Mouse (Mus musculus) right cerebral cortex, postnatal 36 days (tissue): ENCODE data around the gene Ppp1r12b.
"Not testable (repeated sequence)": the region's sequence is repeated elsewhere in the genome, so short reads cannot be mapped to it uniquely, and the experiment has no call there.

Experiments
- DNase-seq, 2 experiments: peaks; one replicate each; pipeline ENCODE4 v3.0.0; 2022; ENCODE audit warnings: low spot score in 2 of 2, mixed read lengths in 1 of 2

Gene Ppp1r12b

DNA sequence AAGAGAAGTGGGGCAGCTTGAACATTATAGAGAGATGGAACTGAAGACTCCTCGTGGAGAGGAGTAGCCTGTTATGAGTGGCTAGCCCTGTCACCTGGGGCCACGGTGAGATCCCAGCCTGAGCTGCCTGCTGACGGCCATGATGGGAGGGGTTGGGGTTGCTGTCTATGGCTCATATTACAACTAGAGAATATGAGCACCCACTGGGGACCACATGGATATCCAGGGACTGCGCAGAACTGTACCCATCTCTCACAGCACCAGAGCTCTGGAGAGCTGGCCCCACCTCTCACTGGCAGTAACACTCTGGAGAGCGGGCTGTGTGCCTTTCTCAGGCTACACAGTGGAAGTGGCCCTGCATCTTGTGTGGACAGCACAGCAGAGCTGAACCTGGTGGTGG is 104.5 kb downstream of the Ppp1r12b start:
- no peak for DNase-seq

DNA sequence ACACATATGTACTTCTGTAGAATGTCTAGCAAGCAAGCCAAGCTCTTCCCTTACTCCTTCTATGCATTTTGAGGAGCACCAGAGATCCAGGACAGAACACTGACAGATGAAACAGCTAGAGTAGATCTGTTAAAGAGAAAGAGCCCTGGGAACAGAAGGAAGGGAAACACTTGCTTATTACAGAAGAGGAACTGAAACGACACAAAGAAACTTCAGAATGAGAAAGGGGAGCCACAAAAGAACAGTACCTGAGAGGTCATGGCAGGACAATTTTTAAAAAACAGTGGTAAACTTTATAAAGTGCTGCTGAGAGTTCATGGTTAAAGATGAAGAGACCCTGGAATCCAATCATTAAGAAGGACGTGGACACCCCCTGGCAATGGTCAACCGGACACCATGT is 105.4 kb downstream of the Ppp1r12b start:
- DNase-seq = no peak

DNA sequence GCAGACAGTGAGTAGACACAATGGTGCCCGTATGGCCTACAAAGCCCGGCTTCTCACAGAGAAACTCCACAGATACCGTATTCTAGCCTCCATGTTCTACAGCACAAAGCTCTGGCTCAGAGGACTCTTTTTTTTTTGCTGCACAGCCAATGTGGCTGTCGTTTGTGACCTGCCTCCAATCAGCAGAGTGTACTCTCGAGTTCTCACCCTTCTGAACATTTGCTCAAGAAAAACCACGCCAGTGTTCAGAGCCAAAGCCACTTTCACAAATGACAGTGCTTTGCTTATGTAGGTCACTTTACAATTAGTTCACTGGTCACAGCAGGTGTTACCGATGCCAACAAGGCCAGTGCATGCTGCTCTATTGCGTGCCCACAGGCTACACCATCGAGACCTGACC is 107.9 kb downstream of the Ppp1r12b start:
- DNase-seq = no peak

DNA sequence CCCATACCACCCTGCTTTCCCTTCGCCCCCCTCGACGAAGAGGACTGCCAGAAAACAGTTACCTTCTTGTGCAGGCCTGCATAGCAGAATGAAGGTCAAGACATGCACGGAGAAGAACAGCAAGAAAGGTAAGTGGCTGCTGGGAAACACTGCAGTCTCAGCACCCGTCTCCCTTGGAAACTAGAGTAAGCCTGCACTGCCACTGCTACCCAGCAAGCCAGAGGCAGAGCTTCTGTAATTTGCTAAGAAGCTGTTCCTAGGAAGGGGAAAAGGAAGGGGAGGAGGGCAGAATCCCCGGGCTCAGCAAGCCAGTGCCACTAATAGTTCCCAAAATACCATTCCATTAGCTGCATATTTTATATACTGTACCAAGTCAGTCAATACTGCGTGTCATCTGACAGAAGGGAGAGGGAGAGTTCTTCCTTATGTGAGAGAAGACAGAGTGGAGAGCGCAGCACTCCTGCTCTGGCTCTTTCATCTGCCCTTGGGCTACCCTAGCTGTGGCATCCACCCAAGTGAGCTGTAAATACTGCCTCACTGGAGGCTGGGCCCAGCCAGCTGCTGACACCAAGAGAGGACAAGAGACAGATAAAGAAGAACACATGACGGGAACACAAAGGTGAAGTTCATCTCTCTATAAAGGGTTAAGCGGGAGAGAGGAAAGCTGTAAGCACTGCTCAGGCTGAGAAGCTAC is 109.3 kb downstream of the Ppp1r12b start:
- DNase-seq = no peak

DNA sequence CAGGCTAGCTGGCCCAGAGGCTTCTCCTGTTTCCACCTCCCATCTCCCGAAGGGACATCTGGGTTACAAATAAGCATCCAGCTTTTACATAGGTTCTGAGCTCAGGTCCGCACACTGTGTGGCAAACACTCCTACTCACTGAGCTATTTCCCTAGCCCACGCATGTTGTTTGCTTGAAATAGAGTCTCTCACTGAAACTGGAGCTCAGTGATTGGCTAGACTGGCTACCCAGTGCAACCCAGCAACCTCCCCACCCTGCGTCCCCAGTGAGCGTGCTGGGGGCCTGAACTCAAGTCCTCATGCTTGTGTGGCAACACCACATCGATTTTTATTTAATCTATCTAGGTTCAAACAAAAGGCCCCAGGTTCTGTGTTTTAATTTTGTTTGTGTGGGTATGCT is 112.4 kb downstream of the Ppp1r12b start:
- no peak for DNase-seq

DNA sequence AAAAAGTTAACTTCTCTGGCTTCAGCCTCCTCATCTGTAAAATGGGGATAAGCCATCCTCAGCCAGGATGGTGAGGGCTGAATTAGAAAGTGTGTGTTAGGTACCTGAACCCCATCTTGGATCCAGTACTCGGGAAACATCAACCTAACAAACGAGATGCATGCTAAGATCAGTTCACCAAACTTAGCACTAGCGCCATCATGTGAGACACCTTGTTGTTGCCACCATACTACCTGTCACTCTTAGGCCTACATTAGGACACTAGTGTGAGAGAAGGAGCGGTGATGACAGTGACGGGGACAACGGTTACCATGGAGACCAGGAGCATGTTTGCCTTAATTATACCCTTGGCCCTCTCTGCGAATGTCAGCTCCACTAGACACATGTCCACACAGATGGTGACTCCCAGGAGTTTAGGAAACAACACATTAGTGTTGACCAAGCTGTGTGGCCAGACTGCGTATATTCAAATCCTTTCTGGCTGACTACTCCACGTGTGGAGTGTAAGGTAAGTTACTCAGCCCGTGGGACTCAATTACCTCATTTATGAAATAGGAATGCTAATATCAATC is 118.7 kb downstream of the Ppp1r12b start:
- no peak for DNase-seq

DNA sequence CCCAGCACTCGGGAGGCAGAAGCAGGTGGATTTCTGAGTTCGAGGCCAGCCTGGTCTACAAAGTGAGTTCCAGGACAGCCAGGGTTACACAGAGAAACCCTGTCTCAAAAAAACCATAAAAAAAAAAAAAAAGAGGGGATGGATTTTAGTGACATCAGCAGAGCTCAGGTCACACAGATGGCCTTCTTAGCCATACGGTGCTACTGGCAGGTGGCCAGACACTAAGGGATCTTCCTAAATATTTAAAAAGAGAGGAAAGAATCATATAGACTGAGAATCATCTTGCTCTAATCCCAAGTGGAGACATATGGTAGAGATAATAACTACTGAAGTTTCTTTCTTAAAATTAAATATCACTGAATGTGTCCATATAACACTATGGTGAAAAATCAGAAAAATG is 124.9 kb downstream of the Ppp1r12b start:
- not testable (repeated sequence) for DNase-seq

DNA sequence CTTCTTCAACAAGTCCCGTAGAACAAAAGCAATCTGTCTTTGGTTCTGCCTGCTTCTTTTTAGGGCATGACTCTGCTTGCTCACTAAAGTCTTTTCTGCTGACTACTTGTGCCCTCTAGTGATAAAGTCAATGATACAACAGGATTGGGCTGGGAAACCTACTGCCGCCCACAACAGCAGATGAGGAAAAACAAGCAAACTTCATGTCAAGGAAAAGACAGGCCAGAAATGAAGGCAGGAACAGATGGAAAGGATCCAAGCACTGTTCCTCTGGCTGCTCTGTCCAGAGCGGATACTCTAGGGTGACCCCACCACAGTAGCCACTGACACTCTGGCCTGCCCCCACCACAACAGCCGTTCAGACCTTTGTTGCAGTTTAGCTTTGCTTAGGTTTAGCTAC is 126.1 kb downstream of the Ppp1r12b start:
- no peak for DNase-seq

DNA sequence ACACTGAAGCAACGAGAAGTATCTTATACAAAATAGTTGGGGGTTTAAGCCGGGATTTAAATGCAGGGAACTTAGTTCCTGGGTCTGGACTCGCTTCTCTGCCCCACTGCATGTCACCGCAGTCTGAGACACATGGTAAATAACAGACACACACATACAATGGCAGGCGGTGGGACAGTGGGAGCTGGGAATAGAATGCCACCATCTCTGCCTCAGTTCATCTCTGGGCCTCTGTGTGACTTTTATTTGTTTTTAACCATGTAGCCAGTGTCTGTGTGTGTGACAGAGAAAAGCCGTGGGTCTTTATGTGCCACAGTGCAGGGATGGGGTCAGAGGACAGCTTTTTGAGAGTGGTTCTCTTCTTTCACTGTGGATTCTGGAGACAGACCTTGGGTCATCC is 130.8 kb downstream of the Ppp1r12b start:
- no peak for DNase-seq

DNA sequence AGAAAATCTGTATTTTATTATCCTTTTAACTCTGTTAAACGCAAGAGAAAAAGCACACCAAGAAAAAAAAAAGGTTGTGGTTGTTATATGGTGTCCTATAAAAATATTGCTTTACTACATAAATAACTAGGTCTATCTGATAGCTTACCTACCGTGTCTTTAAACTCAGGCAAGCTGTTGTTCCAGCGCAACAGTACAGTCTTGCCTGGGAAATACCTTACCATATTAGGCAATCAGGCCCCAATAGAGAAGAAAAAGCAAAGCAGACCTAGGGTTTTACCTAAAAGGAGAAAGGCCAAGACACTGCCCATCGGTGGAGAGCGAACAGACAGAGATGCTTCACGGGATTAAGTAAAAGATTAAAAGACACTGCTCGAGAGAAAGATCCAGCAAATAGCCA is 131.9 kb downstream of the Ppp1r12b start:
- DNase-seq = no peak

DNA sequence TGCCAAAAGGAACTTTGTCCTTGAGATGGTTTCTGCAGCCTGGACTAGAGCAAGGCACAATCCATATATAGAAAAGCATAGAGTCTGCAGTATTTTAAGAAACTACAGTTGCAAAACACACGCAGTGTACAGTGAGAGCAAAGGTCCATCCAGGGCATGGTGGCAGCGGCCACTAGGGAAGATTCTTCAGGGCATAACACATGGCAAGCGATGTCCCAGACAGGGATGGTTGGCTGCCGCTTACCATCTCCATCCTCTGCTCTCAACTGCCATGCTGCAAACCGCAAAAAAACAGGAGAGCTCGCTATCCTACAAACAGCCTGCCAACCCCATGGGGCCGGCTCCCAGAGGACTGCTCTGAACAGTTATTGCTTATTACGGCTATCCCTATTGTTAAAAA is 132.4 kb downstream of the Ppp1r12b start:
- DNase-seq = no peak

DNA sequence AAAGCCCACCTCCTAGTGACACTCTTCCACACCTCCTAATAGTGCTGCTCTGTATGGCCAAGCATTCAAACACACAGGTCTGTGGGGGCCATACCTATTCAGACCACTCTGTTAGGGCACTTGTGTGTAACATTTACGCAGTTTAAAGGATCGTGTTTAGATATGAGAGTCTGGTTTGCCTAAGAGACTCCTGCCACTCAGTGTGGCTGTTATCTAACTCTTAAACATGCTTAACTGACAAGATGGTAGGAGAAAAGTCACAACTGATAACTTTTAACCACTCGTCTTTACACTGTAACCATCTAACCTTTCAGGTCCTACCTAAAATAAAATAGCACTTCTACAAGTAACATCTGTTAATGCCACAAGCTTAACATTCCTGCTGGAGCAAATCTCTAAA is 134.9 kb downstream of the Ppp1r12b start:
- no peak for DNase-seq

DNA sequence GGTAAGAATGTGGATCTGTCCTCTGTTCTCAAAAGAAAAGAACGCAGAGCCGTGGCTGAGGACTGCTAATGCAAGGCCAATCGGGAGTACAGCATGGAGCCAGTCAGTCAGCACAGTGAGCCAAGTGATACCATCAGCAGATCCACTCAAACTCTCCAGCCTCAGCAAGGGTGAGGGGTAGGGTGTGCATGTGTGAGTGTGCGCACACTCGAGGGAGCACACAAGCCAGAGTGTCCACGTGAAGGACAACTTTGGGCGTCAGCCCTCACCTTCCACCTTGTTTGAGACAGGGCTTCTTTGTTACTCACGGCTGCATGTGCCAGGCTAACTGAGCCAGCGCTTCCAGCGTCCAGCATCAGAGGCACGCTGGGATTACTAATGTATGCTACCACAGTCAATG is 136.5 kb downstream of the Ppp1r12b start:
- DNase-seq = no peak

DNA sequence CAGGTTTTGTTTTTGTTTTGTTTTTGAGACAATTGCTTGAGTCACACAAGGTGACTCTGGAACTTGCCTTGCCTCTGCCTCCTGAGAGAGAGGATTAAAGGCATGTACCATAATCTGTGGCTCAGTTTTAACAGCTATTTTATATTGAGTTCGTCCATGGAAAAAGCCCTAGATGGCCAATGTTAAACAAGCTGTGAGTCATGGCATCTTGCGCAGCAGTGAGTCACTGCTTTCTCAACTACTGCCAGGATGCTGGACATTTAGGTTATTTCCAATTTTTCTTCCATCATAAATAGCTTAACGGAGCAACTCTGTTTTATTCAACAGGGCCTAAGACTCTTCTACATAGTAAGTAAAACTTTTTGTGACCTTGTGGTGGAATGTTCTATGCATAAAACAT is 137.0 kb downstream of the Ppp1r12b start:
- DNase-seq = no peak

DNA sequence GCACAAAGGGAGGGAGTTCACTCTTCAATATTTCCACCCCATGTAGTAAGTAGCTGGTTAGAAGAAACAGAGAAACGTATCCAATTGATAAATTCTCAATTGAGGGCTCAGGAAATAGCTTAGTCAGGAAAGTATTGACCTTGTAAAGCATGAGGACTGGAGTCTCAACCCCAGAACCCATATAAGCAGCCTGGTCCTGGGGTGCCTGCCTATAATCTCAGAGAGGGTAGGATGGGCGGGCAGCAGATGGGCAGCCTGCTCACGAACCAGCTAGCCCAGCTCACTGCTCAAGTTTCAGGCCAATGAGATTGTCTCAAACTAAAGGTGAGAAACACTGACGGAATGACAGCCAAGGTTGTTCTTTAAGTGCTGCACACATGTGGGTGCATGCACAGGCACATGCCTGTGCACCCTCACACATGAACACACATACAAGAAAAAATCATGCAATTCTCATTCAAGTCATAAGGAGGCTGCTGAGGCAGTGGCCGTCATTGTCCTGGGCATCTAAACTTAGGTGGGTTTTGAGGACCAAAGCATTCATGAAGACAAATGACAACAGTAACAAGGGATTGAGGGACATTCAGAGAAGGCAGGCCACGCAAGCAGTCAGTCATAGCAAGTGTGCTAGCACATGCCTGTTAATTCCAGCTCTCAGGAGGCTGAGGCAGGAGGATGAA is 137.7 kb downstream of the Ppp1r12b start:
- no peak for DNase-seq

DNA sequence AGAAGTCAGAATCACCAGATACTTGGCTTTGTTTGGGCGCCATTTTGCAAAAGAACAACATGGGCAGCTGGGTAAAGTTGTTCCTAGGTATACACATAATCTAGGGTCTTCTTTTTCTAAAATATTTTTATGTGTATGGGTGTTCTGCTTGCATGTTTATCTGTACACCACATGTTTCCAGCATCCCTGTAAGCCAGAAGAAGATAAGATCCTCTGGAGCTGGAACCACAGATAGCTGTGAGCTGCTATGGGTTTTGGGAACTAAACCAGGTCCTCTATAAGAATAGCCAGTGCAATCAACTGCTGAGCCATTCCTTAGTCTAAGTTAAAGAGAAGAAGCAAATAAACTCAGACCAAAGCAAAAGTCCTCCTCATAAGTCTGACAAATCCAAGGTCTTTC is 138.6 kb downstream of the Ppp1r12b start:
- no peak for DNase-seq

DNA sequence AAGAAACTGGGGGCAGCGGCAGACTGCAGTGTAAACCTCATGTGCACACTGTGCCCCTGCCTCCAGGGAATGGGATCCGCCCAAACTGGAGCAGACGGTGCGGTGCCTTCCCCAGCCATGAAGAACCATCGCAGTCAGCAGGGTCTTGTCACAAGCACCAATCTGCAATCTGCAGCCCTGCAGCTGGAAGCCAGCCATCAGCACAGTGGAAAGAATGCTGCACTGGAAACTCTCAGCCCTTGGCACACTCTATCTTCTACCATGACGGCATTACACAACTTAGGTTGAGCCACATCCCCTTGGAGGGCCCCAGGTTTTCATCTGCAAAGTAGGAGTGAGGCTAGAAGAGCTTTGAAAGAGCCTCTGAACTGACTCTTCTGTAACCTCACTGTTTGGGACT is 139.1 kb downstream of the Ppp1r12b start:
- DNase-seq = no peak

DNA sequence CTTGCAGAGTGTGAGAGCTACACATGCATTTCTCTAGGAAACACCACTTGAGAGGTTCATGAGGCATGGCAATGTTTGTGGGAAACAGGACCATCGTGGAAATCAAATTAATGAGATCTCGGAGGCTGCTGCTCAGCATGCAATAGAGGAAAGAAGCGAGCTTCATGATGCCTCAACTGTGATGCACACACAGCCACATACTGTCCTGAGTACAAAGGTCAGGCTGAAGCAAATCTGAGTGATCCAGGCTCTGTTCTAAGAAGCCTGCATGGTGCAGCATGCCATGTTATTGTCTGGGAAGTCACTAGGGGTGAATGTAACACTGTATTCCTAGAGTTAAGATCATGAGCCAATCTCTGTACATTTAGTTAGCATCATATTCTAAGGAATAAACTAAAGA is 140.0 kb downstream of the Ppp1r12b start:
- DNase-seq = no peak

DNA sequence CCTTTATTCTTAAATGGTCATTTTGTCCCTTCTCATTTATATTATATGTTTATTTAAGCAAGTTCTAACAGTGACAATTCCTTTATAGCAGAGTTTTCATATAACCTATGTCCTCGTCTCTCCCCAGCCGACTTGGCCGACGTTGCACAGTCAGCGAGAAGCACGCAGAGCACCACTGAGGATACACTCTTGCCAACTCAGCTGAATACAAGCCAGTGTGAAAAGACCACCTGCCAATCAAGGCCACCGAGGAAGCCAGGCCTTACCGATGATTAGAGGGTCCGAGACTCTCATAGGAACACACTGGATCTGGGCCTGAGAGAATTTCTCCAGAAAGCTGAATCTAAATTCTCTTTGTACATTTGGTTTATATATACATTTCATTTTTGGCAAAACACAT is 150.3 kb downstream of the Ppp1r12b start:
- no peak for DNase-seq

DNA sequence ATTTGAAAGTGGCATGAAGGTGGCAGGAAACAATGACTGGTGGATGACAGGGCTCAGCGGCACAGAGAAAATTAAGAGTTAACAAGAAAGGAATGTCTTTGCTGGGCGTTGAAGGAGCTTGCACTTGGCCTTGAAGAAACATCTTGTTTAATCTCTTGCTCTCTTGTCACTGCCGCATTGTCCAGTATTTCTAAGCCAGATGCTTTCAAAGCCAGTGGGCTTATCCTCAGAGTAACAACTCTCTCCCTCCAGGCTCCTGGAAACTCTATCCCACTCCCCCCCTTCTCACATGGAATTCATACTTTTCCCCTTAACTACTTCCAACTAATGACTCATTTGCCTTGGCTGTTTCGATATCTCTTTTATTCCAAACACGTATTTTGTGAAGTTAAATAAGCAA is 151.4 kb downstream of the Ppp1r12b start:
- no peak for DNase-seq

DNA sequence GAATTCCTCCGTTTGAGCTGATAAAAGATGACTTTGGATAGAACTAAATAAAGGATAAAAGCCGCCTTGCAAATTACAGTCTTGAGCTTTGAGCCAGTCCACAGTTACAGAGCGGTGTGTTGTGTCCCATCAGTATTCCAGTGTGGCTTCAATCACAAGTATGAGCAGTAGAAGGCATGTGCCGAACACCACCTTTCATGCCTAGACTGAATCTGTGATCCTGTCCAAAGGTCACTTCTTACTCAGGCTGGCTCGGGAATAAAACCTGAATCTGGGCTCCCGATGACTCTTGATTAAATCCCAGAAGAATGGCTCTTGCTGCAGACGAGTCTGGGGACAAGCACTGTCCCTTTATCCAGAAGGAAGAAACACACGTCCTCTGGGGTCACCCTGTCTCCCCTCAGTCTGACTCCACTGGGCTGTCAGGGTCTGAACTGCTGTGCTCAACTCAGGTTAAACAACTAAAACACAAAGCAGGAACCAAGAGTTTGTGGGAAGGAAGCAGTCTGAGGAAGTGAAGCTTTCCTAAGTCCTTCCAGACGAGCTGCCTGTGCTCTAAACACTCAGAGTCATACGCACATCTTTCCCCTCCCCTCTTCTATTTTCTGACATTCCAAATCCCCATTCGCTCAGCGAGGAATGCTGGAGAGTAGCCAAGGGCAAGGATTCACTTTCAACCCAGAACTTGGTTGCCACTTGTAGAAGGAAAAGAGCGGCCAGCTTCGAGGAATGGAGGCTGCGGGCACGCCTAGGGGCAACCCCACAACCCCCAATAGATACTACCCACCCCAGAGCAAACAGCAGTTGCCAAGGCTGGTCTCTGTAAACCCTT is 152.2 kb downstream of the Ppp1r12b start:
- no peak for DNase-seq

DNA sequence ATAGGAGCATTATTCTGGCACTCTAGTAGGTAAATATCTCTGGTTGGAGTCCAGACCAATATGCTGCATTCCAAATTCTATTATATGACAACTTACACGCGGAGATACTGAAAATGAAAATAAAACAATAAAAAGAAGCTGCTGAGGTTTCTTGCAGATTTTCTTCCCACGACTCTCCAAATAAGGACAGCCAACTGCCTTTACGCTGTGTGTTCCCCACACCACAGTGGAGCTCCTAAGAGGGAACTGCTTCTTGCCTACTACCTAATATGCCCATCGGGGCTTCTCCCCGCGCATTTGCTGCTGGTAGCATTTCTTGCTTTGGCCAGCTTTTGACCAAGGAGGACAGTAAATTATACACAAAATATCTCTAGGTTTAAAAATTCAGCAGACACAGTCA is 154.0 kb downstream of the Ppp1r12b start:
- no peak for DNase-seq

DNA sequence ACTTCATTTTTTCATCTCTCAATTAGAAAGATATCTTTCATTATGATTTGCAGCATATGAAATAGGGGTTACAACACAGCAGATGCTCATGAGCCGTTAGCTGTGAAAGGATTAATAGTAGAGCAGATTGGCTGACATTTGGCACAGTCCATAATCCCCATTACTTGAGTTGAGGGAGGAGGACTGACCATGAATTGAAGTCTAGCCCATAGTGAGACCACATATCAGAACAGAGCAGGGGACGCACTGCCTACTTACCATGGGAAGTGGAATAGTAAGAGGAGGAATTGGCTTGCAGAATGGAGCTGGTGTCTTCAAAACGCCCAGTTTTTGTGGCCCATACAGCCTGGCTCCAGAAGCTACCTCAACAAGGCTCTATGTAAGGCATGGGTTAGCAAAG is 159.2 kb downstream of the Ppp1r12b start:
- no peak for DNase-seq
